1 mouse cellular context compared by ENCODE assay signal in genomic region chr3:138027575-138028362, GRCm38 (mm10).
TF ChIP-seq lines count a peak whose summit lies in the region.

No protein-coding gene starts in this region.

TF ChIP-seq in MEL, 35 proteins besides CTCF, POLR2A, EP300 and RAD21 (continued from another document):
- TF ChIP-seq E2F4 (IDR thresholded peaks at IDR 0.05; ENCODE audit: borderline replicate concordance, low read depth, low read length): no peak
- TF ChIP-seq JUND (IDR thresholded peaks at IDR 0.05; ENCODE audit: low read depth, low read length): no peak
- TF ChIP-seq MAZ (IDR thresholded peaks at IDR 0.05; ENCODE audit: low read depth, low read length): no peak
